Mouse (Mus musculus): ENCODE data around the gene Mboat2.

DNA sequence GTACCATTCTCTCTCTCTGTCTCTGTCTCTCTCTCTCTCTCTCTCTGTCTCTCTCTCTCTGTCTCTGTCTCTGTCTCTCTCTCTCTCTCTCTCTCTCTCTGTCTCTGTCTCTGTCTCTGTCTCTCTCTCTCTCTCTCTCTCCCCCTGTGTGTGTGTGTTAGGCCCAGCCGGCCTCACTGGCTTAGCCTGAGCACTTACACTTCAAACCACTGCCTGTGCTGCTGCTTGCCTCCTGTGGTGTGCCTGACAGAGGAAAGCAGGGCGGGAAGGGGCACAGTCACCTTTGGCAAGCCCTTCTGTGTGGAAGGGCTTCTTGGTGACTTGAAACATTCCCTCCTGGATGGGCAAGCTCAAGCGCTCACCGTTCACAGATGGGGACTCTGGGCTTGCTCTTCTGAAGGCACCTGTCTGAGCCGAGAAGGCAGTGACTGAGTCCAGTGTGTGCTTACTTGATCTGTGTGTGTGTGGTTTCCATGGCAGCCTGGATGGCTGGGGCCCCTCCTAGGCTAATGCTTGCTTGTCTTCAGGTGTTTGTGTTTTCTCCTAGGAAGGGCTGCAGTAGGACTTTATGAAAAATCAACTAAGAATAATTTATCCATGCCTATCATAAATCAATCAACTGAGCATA lies 48.2 kb downstream of the Mboat2 start:
- TF ChIP-seq CTCF (IDR thresholded peaks at IDR 0.05) = no peak
- no peak for TF ChIP-seq EP300 (IDR thresholded peaks at IDR 0.05)

Measured in lung, postnatal 0 days (tissue).